Mouse (Mus musculus): ENCODE results near the gene Slc7a11.

Gene Slc7a11

GRCm38 (mm10) chr3:49973994-49974393 is 469.4 kb downstream of the Slc7a11 start:
- no peak for DNase-seq

GRCm38 (mm10) chr3:49965569-49965968 is 477.8 kb downstream of the Slc7a11 start:
- no peak for DNase-seq

- no peak for DNase-seq
Observed at GRCm38 (mm10) chr3:49960581-49960980, 482.8 kb downstream of the Slc7a11 start.

- peak; percentile 37 for DNase-seq
Observed at GRCm38 (mm10) chr3:49946845-49947244, 496.6 kb downstream of the Slc7a11 start.

GRCm38 (mm10) chr3:49944783-49945182 is 498.6 kb downstream of the Slc7a11 start:
- peak; percentile 76 for DNase-seq

GRCm38 (mm10) chr3:49937611-49938010 is 505.8 kb downstream of the Slc7a11 start:
- no peak for DNase-seq

- no peak for DNase-seq
Observed at GRCm38 (mm10) chr3:49929496-49929895, 513.9 kb downstream of the Slc7a11 start.

- no peak for DNase-seq
Observed at GRCm38 (mm10) chr3:49928509-49929263, 514.7 kb downstream of the Slc7a11 start.

GRCm38 (mm10) chr3:49913929-49914328 is 529.5 kb downstream of the Slc7a11 start:
- DNase-seq = no peak

- no peak for DNase-seq
Observed at GRCm38 (mm10) chr3:49910922-49911321, 532.5 kb downstream of the Slc7a11 start.

- DNase-seq = peak; percentile 15
Observed at GRCm38 (mm10) chr3:49908426-49909341, 534.7 kb downstream of the Slc7a11 start.

GRCm38 (mm10) chr3:49893945-49894344 is 549.5 kb downstream of the Slc7a11 start:
- DNase-seq = no peak

GRCm38 (mm10) chr3:49887359-49887758 is 556.1 kb downstream of the Slc7a11 start:
- no peak for DNase-seq

GRCm38 (mm10) chr3:49886220-49886945 is 557.0 kb downstream of the Slc7a11 start:
- no peak for DNase-seq

GRCm38 (mm10) chr3:49880496-49880895 is 562.9 kb downstream of the Slc7a11 start:
- DNase-seq = no peak

GRCm38 (mm10) chr3:49870786-49871185 is 572.6 kb downstream of the Slc7a11 start:
- DNase-seq = no peak

- DNase-seq = no peak
Observed at GRCm38 (mm10) chr3:49867951-49868584, 575.3 kb downstream of the Slc7a11 start.

- no peak for DNase-seq
Observed at GRCm38 (mm10) chr3:49867147-49867950, 576.1 kb downstream of the Slc7a11 start.

- peak; percentile 36 for DNase-seq
Observed at GRCm38 (mm10) chr3:49866061-49866515, 577.3 kb downstream of the Slc7a11 start.

GRCm38 (mm10) chr3:49856797-49857196 is 586.6 kb downstream of the Slc7a11 start:
- DNase-seq = no peak

GRCm38 (mm10) chr3:49854277-49854676 is 589.1 kb downstream of the Slc7a11 start:
- DNase-seq = no peak

GRCm38 (mm10) chr3:49842971-49843370 is 600.4 kb downstream of the Slc7a11 start:
- DNase-seq = no peak
